Mouse (Mus musculus) lung, postnatal 4 days (tissue): Measurements from ENCODE around the gene Rnf214.

Source experiments
- DNase-seq, 2 experiments: peaks; one replicate each; pipeline ENCODE4 v3.0.0; 2021

The Rnf214 gene

DNA sequence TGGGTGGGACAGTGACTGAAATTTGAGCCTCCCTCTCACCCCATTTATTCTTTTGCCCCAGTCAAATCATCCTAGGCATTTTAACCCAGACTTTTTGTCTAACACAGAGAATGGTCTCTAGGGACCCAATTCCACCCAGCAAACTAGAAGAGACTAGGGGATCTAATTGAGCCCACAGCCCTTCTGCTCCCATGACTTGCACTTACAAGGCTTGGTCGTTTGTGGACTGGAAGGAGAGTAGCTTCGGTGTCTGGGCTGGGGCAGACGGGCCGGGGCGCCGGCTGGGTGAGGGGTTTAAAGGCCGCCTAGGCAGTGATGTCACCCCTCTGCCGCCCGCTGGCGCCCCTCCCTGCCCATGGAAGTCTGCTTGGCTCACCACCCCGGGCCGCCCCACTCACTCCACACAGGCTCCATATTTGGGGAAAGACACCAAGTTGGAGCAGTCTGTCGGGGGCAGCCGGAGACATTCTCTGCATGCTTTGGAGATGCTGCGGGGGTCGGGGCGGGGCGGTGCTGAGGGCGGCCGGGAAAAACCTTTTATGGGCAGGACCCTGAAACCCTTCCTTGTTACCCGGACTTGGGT is 29.0 kb upstream of the Rnf214 start, which contains the start of gene Tagln:
Tagln (minus strand) TSS at position 431 of the 583 bp plus-strand sequence.
- peak; percentile 81 to 90 for DNase-seq

DNA sequence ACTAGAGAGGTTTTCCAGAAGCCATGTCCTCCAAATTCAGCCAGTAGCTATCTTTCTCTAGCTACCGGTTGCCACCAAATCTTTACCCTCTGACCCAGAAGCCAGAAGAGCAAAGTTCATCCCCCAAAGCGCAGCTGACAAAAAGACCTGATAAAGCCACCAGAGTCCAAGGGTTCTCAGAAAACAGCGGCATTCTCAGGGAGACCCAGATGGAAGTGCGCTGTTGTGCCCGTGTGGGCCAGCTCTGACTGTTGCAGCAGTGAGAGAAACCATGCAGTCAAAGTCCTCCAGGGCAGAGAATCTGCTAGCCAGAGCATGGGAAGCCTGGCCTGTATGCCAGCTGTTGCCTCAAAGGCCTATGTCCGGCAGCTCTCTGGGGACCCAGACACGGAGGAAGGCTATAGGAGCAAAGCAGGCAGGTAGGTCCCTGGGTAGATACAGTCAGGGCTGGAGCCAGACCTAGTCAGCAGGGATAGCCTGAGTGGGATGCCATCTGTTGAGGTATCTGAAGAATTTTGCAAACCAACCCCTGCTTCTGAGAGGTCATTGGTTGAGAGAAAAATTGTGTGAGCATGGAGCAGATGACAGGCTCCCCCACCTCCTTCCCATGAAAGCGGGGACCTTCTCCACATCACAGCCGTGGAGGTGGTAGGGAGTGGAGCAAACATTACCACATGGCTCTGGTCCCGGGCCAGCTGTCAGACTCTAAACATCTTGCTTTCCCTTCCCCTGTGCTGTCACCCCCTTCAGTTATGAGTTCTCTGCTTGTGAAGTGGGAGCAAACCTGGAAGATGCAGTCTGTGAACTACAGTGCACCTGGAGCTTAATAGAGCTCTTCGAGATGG is 26.1 kb upstream of the Rnf214 start:
- peak in 1 of 2 experiments; percentile 59 for DNase-seq

- peak; percentile 52 to 75 for DNase-seq
Observed at GRCm38 (mm10) chr9:45931958-45932357, 25.2 kb upstream of the Rnf214 start.

- DNase-seq = no peak
Observed at GRCm38 (mm10) chr9:45929285-45929684, 22.6 kb upstream of the Rnf214 start.

DNA sequence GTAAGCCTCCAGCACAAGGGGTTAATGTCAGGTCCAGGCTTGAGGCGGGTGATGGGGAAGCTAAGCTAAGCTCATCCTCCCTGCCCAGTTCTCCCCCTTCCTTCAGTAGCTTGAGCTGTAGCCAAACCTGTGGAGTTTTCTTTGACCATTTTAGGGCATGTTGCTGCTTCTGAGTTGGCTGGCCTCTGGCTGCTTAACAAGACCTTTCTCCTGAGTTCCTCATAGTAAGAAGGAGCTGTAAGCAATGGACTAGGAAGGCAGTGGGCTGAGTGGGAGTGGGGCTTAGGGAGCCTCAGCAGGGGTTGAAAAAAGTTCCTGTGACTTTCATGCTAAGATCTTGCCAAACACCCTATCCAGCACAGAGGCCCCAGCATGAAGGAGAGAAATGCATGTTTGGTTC is 13.2 kb upstream of the Rnf214 start:
- peak; percentile 51 to 63 for DNase-seq

DNA sequence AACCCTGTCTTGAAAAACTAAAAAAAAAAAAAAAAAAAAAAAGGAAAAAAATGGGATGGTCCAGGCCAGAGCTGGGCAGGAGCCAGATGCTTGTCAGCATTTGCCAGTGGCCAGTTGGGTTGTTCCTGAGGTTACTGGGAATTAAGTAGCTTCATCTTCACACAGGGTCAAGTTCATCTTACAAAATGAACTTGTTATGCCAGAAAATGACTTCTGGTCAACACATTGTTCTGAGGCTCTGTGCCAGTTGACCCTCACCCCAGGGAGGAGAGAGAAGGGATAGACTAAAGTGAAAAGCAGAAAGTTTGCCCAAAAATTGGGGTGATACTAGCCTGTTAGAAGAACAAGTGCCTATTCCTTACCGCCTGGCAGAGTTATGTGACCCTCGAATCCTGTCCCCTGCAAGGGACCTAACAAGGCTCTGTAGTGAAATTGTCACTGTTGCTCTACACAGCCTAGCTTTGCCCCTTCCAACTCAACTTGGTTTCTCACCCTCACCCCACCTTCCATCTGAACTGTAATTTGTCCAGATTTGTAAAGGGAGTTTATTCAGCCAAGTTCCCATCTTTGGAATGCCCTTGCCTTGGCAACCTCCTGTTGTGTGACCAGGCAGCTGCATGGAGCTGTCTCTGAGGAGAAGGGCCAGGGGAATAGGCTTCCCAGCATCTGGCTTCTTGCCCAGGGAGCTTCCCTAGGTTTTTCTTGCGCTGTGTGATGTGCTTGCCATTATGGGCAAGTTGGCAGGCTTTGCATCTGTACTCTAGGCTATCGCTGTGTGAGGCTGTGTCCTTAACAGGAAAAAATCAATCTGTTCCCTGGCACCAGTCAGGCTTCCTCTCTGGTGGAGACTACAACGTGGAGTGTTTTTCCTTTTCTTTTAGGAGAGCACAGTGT is 10.6 kb upstream of the Rnf214 start:
- DNase-seq = peak; percentile 76 to 88

DNA sequence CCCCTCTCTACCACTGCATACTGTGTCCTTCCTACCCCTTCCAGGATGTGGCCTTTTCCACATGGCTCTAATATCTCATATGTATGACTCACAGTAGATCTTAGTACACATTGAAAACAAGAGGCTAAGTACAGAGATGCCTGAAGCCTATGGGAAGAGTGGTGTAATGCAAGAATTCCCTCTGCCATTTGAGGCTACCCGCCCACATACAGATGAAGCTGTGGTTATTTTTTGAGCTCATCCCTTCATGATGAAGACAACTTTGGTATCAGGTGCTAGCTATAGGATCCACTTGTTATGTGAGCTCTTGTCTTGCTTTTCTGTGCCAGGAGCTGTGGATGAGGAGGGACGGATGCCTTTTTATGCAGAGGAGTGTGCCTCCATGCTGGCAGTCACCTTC is 8.9 kb upstream of the Rnf214 start:
- DNase-seq = no peak

GRCm38 (mm10) chr9:45911673-45912072 is 5.0 kb upstream of the Rnf214 start:
- DNase-seq = peak; percentile 59 to 76

GRCm38 (mm10) chr9:45910995-45911394 is 4.3 kb upstream of the Rnf214 start:
- no peak for DNase-seq

DNA sequence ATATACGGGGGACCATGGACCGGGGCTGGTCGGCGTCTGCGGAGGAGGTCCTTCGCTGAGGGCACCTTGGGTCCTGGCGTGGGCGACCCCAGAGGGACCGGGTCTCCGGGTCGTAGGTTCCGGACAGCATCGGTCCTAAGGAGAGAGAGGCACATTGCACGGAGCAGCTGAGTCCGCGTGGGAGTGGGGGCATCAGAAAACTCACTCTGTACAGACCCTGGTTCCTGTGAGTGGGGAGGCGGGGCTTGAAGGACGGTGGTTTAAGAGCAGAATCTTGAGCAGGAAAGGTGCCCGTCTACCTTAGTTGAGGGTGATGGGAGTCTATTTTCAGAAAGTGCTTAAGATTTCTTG is 342 bp upstream of the Rnf214 start:
- DNase-seq = no peak

GRCm38 (mm10) chr9:45905811-45906237 is 887 bp downstream of the Rnf214 start:
- peak; percentile 50 to 59 for DNase-seq

DNA sequence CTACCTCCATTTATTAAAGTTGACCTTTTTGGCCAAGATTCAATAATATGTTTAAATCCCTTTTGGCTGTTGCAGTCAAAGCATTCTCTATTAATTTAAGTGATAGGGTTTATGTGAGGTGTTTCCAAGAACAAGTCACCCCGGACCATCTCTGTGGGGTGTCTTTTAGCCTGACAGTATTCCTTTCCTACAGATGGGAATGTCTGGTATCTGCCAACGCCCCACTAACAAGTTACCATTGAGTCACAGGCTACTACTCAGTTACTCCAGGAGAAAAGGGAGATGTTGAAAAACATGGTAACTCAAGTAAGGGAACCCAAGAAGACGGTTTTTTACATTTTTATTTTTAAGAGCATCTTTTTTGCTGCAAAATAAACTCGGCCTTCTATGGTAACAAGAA is 1.5 kb downstream of the Rnf214 start:
- DNase-seq = no peak

DNA sequence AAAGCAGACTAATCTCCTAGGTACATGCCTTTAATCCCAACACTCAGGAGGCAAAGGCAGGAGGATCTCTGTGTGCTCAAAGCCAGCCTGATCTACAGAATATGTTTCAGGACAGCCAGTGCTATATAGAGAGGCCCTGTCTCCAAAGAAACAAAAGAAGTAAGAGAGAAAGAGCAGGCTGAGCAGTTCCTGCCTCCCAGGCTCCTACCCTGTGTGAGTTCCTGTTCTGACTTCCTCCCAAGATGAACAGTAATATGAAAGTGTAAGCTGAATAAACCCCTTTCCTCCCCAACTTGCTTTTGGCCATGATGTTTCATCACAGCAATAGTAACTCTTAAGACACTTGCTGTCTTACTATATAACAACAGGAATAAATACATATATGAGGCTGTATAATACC is 13.0 kb downstream of the Rnf214 start:
- no peak for DNase-seq

DNA sequence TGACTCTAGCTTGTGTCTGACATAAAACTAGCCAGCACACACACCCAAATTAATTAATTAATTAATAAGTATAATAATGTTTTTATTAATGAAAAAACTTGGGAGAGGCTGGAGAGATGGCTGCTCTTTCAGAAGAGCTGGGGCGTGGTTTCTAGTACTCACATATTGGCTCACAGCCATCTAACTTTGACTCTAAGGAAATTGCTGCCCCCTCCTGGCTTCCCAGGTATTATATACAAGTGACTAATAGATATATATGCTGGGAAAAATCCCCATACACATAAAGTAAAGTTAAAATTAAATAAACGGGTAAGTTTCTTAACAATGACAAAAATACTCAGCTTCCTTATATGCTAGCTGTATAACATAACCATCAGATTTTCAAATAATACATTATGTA is 28.8 kb downstream of the Rnf214 start:
- DNase-seq = peak in 1 of 2 experiments; percentile 61

- no peak for DNase-seq
Observed at GRCm38 (mm10) chr9:45870265-45870664, 36.4 kb downstream of the Rnf214 start.

DNA sequence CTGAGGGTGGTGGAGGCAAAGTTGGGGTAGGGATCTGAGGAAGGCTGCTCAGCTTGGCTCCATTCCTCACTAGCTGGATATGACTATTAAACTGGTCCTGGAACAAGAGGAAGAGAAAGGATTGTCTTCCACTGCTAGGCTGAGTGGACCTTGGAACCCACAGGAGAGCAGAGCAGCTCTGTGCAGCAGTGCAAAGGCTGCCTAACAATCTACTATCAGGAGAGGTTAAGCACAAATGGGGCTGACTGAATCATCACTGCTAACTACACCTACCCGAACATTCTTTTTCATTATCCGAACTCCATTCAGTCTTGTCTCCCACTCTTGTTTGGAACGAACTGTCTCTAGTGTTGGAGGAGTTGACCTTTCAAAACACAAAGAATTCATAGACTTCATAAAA is 37.5 kb downstream of the Rnf214 start:
- no peak for DNase-seq

- DNase-seq = no peak
Observed at GRCm38 (mm10) chr9:45861813-45862212, 44.9 kb downstream of the Rnf214 start.

DNA sequence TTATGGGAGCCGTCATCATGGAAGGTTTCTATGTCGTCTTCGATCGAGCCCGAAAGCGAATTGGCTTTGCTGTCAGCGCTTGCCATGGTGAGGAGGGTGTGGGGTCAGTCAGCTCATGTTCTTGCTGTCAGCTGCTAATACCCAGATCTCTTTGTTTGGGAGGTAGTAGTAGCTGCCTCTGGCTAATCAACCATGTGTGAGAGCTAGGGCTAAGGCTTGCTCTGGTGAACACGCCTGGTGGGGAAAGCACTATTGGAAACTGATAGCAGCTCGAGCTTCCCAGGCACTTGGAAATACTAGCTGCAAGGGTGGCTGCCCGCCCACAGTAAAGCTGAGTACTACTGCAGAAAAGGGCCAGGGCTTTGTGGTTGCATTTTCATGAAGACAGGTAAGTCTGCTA is 47.3 kb downstream of the Rnf214 start:
- no peak for DNase-seq

DNA sequence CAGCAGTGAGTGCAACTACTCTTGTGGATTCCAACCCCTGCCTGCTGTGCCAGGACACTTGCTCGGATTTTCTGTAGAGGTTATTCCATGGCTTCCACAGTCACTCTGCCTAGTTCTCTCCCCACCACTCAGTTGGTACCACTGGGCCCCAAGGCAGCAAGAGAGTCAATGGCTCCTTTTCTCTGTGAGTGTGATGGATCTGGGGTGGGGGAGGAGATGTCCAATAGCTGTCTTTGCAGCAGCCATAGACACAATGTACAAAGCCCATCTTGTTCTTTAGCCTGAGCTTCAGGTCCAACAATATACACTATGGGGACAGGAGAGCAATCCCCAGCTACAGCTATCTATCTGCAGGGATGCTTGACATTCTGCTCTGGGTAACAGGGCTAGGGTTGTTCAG is 52.6 kb downstream of the Rnf214 start:
- DNase-seq = no peak

DNA sequence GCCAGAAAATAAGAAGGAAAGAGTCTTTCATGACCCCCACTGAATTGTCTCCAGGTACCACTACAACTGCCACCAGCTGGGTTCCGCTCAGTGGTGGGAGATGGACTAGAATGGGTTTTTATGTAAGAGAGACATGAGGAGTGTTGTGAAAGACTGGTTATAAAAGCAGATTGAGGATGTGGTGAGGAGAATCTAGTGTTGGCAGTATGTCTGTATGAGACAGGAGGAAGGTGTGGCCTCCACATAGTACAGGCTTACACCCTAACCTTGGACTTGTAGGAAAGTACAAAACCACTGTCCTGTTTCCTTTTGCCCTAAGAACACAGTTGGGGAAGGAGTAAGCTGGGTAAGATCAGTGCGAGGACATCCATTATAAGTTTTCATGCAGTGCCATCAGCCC is 53.0 kb downstream of the Rnf214 start:
- DNase-seq = no peak

- DNase-seq = no peak
Observed at GRCm38 (mm10) chr9:45851776-45852175, 54.9 kb downstream of the Rnf214 start.

- DNase-seq = no peak
Observed at GRCm38 (mm10) chr9:45851330-45851729, 55.4 kb downstream of the Rnf214 start.

GRCm38 (mm10) chr9:45850528-45851155 is 56.1 kb downstream of the Rnf214 start:
- DNase-seq = no peak
